Mouse (Mus musculus) testis, adult 2 months (tissue): ENCODE measurements around the gene Pzp.

Experiments used
- CTCF ChIP-seq: fragments of 200-500 bp; IDR thresholded peaks from 2 replicates; pipeline ENCODE4 v1.5.1; 2012; ENCODE audit warnings: low read depth, mild to moderate bottlenecking, inconsistent platforms, low read length, moderate library complexity; ENCODE audit not compliant: control insufficient read depth, insufficient read depth, insufficient replicate concordance
- POLR2A ChIP-seq: fragments of 200-500 bp; IDR thresholded peaks from 2 replicates; pipeline ENCODE4 v1.6.1; 2012; ENCODE audit warnings: low read depth, mild to moderate bottlenecking, inconsistent platforms, low read length, moderate library complexity; ENCODE audit not compliant: control insufficient read depth

DNA sequence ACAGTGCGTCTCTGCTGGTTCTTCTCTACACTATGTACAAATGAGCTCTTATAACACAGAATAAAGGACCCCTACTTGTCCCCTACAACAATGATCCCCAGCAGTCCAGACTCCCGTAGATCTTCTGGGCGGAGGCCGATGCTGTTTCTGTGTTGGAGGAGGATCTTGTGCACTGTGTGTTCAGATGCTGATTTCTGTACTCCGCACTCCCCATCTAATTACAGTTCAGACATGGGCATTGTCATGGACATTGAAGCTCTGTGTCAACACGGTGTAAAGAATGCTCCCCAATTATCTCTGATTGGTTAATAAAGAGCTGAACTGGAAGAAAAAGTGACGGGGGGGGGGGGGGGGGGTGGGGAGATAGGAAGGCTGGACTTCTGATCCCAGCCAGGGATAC, 60.5 kb downstream of the Pzp start:
- no peak for TF ChIP-seq CTCF
- TF ChIP-seq POLR2A: no peak
